Mouse (Mus musculus) heart, embryonic 15.5 days (tissue): Measurements from ENCODE around the gene Fhad1. TPM values are rescaled to one million over a fixed set of nuclear protein-coding genes. Genes with fewer than 3 reads are reported as not detected.
A peak's percentile ranks its signal among the peaks of the same experiment; 100 is the strongest.

Source experiments
- ATAC-seq: fragments of 200-750 bp; cut with Nextera tagmentation; replicated peaks from 2 replicates; pipeline ENCODE4 v1.8.0; 2017; ENCODE audit warnings: low read depth, moderate TSS enrichment; ENCODE audit not compliant: insufficient number of reproducible peaks, insufficient read depth, low FRiP score
- H3K27ac ChIP-seq: fragments of 300-500 bp; sonication (generic); 2 replicates; pipeline ENCODE4 v1.5.1; 2015; ENCODE audit warnings: mild to moderate bottlenecking, inconsistent platforms
- H3K27me3 ChIP-seq: fragments of 300-500 bp; sonication (generic); 2 replicates; pipeline ENCODE4 v1.6.1; 2015; ENCODE audit warnings: inconsistent platforms
- H3K36me3 ChIP-seq: fragments of 300-500 bp; sonication (generic); 2 replicates; pipeline ENCODE4 v1.6.1; 2015; ENCODE audit warnings: mild to moderate bottlenecking, inconsistent platforms
- H3K4me1 ChIP-seq: fragments of 300-500 bp; sonication (generic); replicated peaks from 2 replicates; pipeline ENCODE4 v1.6.1; 2015; ENCODE audit warnings: inconsistent platforms
- H3K4me2 ChIP-seq: fragments of 300-500 bp; sonication (generic); 2 replicates; pipeline ENCODE4 v1.6.1; 2015; ENCODE audit warnings: inconsistent platforms, mild to moderate bottlenecking, moderate library complexity
- H3K4me3 ChIP-seq: fragments of 300-500 bp; sonication (generic); 2 replicates; pipeline ENCODE4 v1.5.1; 2015; ENCODE audit warnings: mild to moderate bottlenecking, inconsistent platforms
- H3K9ac ChIP-seq: fragments of 300-500 bp; sonication (generic); 2 replicates; pipeline ENCODE4 v1.6.1; 2015; ENCODE audit warnings: mild to moderate bottlenecking, inconsistent platforms
- H3K9me3 ChIP-seq: fragments of 300-500 bp; sonication (generic); replicated peaks from 2 replicates; pipeline ENCODE4 v1.6.1; 2016; ENCODE audit warnings: inconsistent platforms
- WGBS: fragments of 180-500 bp; shearing (Covaris S2); methylation state at CpG from one replicate; pipeline ENCODE4 v1.1.7; 2015; ENCODE audit warnings: mixed read lengths; 5-methylcytosine and 5-hydroxymethylcytosine counted together
- polyA plus RNA-seq: library from polyadenylated mRNA; unstranded; fragments of >200 nt; fragmentation: Nextera tagmentation; extraction: Ambion mirVana; gene quantifications from 2 replicates; pipeline ENCODE4 v1.2.1, GENCODE M21; 2015

The Fhad1 gene
- polyA plus RNA-seq, 1 experiment from 2014 or later: 2.7 TPM

DNA sequence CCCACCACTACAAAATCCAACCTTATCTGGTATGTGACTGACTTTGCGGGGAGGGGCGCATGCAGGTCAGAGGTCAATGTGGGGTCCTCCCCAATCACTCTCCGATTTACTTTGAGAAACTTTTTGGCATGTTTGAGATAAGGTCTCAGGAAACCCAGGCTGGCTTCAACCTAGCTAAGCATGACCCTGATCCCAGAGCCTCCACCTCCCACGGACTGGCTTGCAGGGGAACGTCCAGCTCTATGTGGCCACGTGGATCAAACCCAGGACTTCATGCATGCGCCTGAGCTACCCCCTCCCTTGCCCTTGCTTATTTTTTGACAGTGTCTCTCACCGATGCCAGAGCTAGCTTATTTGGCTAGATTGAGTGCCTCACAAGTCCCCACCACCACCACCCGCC is 61.6 kb downstream of the Fhad1 start:
- Histone ChIP-seq H3K36me3 (no peaks in the 10 kb centered on the region), H3K27me3 (no peaks in the 10 kb centered on the region), H3K9me3 (no peaks in the 10 kb centered on the region), H3K27ac (peak overlapping the region; percentile 67), H3K4me3 (no peak overlapping the region), H3K4me1 (peaks cover 24% of the 10 kb centered on the region), H3K4me2 (no peak overlapping the region), H3K9ac (no peak overlapping the region)
- 39% methylated on average over 9 of the region's 9 CpGs for WGBS
- no peak for ATAC-seq

DNA sequence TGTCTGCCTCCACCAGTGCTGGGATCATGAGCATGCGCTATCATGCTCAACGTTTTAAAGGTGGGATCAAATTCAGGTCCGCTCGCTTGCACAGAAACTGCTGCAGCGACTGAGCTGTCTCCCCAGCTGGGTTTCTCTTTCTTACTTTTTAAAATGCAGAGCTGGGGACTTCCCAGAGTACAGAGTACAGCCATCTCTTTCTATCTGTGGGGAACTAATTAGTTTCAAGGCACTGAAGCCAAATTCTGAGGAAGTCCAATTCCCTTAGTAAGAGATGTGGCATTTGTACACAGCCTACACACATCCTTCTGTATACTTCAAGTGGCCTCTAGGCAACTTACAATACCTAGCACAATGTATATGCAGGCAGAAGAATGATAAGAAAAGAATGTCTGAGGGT is 62.1 kb downstream of the Fhad1 start:
- H3K27me3 ChIP-seq: no peaks in the 10 kb centered on the region
- no peak for ATAC-seq
- 40% methylated on average over 5 of the region's 5 CpGs for WGBS
- peak overlapping the region; percentile 24; the same call in 1 of the 2 replicates for H3K4me2 ChIP-seq
- no peaks in the 10 kb centered on the region for H3K9me3 ChIP-seq
- peak overlapping the region; percentile 67 for H3K27ac ChIP-seq
- no peak overlapping the region for H3K4me3 ChIP-seq
- peaks cover 23% of the 10 kb centered on the region for H3K4me1 ChIP-seq
- H3K9ac ChIP-seq: peak overlapping the region; percentile 10; the same call in 1 of the 2 replicates
- H3K36me3 ChIP-seq: no peaks in the 10 kb centered on the region

DNA sequence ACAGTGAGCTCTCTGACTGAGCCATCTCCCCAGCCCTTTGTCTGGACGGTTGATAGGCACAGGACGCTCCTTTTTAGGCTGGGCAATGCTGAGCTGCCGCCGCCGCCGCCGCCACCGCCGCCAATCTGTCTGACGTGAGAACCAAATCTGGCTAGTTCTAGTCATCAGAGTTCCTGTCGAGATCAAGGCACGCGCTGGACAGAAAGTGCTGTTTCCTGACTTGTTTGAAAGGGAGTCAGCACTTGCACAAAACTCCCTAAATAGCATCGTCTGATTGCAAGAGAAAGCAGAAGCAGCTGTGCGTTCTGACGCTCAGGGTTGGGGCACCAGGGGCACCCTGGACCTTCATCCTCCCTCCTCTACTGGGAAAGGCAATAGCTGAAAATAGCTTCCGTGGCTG is 62.8 kb downstream of the Fhad1 start:
- Histone ChIP-seq H3K27me3 (no peaks in the 10 kb centered on the region), H3K4me2 (peak overlapping the region; percentile 24; the same call in 1 of the 2 replicates), H3K9me3 (no peaks in the 10 kb centered on the region), H3K9ac (no peak overlapping the region), H3K4me1 (peaks cover 23% of the 10 kb centered on the region), H3K27ac (peak overlapping the region; percentile 67), H3K4me3 (no peak overlapping the region), H3K36me3 (no peaks in the 10 kb centered on the region)
- 27% methylated on average over 17 of the region's 17 CpGs for WGBS
- peak; percentile 29; the same call in 1 of the 2 replicates for ATAC-seq

DNA sequence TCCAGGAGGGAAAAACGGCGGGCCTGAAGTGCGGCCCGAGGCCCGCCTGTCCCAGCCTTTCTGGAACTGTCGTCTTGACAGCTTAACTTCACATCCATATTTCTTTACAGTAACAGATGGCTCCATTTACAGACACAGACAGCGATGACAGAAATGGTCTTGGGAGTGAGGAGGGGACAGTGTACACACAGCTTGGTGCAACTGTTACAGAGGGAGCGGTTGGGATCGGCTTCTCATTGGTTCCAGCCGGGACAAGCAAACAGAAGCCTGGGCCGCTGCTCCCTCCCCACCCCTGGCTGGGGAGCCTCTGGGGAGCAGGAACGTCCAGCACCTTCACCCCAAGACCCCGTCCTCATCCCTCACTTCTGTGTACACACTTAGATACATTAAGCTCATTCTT is 65.4 kb downstream of the Fhad1 start:
- Histone ChIP-seq H3K4me1 (peaks cover 23% of the 10 kb centered on the region), H3K9ac (no peak overlapping the region), H3K4me3 (no peak overlapping the region), H3K4me2 (no peak overlapping the region), H3K27ac (0 out of 2 replicates have a peak overlapping the region, but pooled peaks have one; percentile 15), H3K27me3 (no peaks in the 10 kb centered on the region), H3K9me3 (no peaks in the 10 kb centered on the region), H3K36me3 (no peaks in the 10 kb centered on the region)
- ATAC-seq: no peak
- WGBS: 61% methylated on average over 13 of the region's 13 CpGs

DNA sequence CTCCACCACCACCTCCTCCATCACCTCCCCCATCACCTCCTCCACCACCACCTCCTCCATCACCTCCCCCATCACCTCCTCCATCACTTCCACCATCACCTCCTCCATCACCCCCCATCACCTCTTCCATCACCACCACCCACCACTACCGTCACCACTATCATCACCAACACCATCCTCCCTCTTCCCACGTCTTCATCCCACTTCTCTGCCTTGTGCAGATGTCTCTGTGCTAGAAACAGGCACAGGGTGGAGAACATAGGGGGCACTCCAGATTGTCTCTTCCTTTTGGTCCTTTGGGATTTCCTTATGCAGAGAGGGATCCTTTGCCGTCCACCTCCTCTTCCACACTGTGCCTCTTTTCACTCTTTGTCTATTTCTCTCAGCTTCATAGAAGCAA is 66.1 kb downstream of the Fhad1 start:
- H3K27ac ChIP-seq: 0 out of 2 replicates have a peak overlapping the region, but pooled peaks have one; percentile 15
- no peak overlapping the region for H3K4me2 ChIP-seq
- no peak for ATAC-seq
- H3K4me3 ChIP-seq: no peak overlapping the region
- no peaks in the 10 kb centered on the region for H3K36me3 ChIP-seq
- 77% methylated on average over 3 of the region's 3 CpGs for WGBS
- H3K4me1 ChIP-seq: peaks cover 23% of the 10 kb centered on the region
- H3K27me3 ChIP-seq: no peaks in the 10 kb centered on the region
- H3K9ac ChIP-seq: no peak overlapping the region
- H3K9me3 ChIP-seq: no peaks in the 10 kb centered on the region

DNA sequence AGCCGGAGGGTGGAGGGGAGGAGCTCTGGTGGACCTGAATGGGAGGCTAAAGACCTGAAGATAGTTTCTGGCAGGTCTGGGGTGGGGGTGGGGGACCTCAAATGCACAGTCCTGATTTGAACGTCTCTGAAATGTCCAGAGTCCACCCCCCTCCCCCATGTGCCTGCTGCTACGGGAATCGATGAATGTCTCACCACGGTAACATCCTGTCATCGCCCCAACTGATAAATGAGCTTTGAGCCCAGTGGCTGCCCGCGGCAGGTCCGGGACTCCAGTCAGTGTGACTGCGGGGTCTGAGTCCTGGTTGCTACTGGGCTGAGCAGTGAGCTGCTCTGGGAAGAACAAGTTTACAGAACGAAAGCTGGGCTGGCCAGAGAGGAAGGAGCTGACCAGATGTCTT is 72.5 kb downstream of the Fhad1 start:
- H3K4me2 ChIP-seq: no peak overlapping the region
- ATAC-seq: no peak

DNA sequence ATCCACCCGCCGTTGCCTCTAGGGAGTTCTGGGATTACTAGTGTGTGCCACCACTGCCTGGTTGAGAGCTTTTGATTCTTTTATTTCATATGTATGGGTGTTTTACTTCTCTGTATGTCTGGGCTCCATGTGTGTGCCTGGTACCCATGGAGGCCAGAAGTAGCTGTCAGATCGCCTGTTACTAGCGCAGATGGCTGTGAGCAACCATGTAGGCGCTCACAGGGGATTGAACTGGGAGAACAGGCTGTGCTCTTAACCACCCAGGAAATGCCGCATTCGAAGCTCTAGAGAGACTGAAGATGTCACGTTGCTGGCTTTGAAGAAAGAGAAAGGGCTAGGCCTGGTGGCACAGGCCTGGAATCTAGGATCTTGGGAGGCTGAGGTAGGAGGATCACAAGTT is 73.6 kb downstream of the Fhad1 start:
- H3K27ac ChIP-seq: no peak overlapping the region
- no peaks in the 10 kb centered on the region for H3K27me3 ChIP-seq
- no peaks in the 10 kb centered on the region for H3K36me3 ChIP-seq
- WGBS: 85% methylated on average over 8 of the region's 8 CpGs
- H3K4me1 ChIP-seq: peaks cover 7% of the 10 kb centered on the region; the same call in 1 of the 2 replicates
- no peak overlapping the region for H3K4me3 ChIP-seq
- no peak overlapping the region for H3K4me2 ChIP-seq
- no peak for ATAC-seq
- no peak overlapping the region for H3K9ac ChIP-seq
- H3K9me3 ChIP-seq: no peaks in the 10 kb centered on the region

More for the DNA sequence above, 72.5 kb downstream of the Fhad1 start:
- no peaks in the 10 kb centered on the region for H3K36me3 ChIP-seq
- no peak overlapping the region for H3K4me3 ChIP-seq
- no peaks in the 10 kb centered on the region for H3K27me3 ChIP-seq
- H3K27ac ChIP-seq: no peak overlapping the region
- no peak overlapping the region for H3K9ac ChIP-seq
- no peaks in the 10 kb centered on the region for H3K9me3 ChIP-seq
- WGBS: 15% methylated on average over 11 of the region's 11 CpGs
- peaks cover 7% of the 10 kb centered on the region; the same call in 1 of the 2 replicates for H3K4me1 ChIP-seq

DNA sequence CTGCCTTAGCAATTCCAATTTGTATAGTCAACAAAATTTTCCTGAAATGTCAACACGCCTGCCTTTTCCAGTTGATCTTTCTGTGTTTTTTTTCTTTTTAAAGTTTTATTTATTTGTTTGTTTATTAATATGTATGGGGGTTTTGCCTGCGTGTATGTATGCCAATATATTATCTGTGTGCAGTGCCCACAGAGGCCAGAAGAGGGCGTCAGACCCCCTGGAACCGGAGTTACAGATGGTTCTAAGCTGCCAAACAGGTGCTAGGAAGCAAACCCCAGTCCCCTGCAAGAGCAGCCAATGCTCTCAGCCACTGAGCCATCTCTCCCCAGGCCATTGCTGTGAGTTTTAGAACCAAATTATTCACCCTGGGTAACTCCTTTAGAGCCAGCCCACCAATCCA is 76.3 kb downstream of the Fhad1 start:
- no peak for ATAC-seq
- no peak overlapping the region for H3K27ac ChIP-seq
- peaks cover 7% of the 10 kb centered on the region; the same call in 1 of the 2 replicates for H3K4me1 ChIP-seq
- H3K9me3 ChIP-seq: no peaks in the 10 kb centered on the region
- H3K27me3 ChIP-seq: no peaks in the 10 kb centered on the region
- H3K4me3 ChIP-seq: no peak overlapping the region
- no peak overlapping the region for H3K9ac ChIP-seq
- no peaks in the 10 kb centered on the region for H3K36me3 ChIP-seq
- H3K4me2 ChIP-seq: no peak overlapping the region
- 78% methylated on average over 4 of the region's 4 CpGs for WGBS

DNA sequence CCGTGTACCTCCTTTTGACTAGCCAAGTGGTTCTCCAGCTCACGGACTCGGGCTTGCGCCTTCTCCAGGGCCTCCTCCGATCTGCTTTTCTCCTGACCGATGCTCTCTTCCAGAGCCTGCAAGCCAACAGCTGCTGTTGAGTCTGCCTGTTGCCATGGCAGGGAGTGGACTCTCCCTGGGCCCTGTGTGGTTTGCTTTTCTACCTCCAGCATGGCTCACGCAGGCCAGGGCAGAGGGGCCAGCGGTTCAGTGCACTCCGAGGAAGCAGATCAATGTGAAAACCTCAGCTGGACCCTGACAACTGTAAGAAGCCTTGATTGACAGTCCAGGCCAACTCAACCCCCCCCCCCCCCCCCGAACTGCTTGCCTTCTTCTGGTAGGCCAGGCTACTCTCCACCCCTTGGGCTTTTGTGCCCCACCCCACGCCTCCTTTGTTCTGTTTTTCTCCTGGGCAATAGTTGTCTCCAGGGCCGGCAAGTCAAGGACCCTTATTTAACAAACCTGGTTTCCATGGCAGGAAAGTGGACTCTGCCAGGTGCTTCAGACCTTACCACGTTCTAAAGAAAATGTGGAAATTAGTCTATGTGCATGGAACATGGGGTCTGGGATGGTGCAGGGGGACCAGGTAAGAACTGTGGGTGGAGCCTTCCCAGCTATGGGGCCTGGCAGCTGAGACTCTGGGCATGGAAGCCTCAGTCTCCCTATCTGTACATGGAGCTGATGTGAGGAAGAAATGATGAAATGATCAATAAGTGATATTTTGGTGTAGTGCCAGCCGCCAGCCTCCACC is 81.9 kb downstream of the Fhad1 start:
- Histone ChIP-seq H3K4me3 (no peak overlapping the region), H3K27ac (no peak overlapping the region), H3K9me3 (no peaks in the 10 kb centered on the region), H3K36me3 (no peaks in the 10 kb centered on the region), H3K9ac (no peak overlapping the region), H3K4me1 (0 out of 2 replicates have a peak, but pooled peaks cover 3% of the 10 kb centered on the region), H3K27me3 (no peaks in the 10 kb centered on the region), H3K4me2 (no peak overlapping the region)
- 66% methylated on average over 14 of the region's 14 CpGs for WGBS
- no peak for ATAC-seq

DNA sequence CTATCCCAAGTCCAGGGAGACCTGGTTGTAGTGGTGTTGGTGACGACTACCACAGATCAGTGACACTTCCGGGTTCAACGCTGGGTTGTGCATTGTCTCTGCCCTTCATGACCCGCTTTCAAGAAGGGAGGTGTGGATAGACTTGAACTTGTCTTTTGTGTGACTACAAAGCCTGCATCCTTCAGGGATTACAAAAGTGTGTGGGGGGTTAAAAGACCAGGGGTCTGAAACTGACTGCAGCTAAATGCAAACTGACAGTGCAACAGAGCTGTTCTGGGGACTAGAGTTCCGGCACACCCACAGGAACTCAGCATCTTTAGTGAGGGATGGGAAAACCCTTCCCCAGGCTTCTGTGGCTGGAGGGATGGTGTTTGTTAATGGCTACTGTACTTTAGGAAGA is 83.4 kb downstream of the Fhad1 start:
- ATAC-seq: no peak
- Histone ChIP-seq H3K4me1 (0 out of 2 replicates have a peak, but pooled peaks cover 3% of the 10 kb centered on the region), H3K4me3 (no peak overlapping the region), H3K27me3 (no peaks in the 10 kb centered on the region), H3K9ac (no peak overlapping the region), H3K4me2 (no peak overlapping the region), H3K27ac (no peak overlapping the region), H3K9me3 (no peaks in the 10 kb centered on the region), H3K36me3 (no peaks in the 10 kb centered on the region)
- 70% methylated on average over 5 of the region's 5 CpGs for WGBS

DNA sequence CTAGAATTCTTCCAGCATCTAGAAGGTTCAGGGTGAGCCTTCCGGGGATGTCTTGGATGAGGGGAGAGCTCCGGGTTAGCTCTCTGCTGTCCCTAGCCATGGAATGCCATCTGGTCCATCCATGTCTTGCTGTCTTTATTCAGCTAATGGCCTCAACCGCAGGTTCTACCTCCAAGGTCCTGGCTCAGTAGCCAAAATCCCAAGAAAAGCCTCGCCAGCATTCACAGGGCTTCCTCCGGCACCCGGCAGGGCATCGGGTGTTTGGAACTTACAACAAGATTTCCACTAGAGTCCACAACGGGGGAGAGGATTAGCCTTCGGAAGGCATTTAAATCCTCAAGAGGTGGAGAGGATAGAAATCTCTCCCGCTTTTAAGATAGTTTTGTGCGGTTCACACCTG is 84.9 kb downstream of the Fhad1 start:
- Histone ChIP-seq H3K9me3 (no peaks in the 10 kb centered on the region), H3K4me2 (no peak overlapping the region), H3K27me3 (no peaks in the 10 kb centered on the region), H3K4me3 (no peak overlapping the region), H3K9ac (no peak overlapping the region), H3K36me3 (no peaks in the 10 kb centered on the region), H3K4me1 (0 out of 2 replicates have a peak, but pooled peaks cover 3% of the 10 kb centered on the region), H3K27ac (no peak overlapping the region)
- WGBS: 81% methylated on average over 11 of the region's 11 CpGs
- no peak for ATAC-seq

DNA sequence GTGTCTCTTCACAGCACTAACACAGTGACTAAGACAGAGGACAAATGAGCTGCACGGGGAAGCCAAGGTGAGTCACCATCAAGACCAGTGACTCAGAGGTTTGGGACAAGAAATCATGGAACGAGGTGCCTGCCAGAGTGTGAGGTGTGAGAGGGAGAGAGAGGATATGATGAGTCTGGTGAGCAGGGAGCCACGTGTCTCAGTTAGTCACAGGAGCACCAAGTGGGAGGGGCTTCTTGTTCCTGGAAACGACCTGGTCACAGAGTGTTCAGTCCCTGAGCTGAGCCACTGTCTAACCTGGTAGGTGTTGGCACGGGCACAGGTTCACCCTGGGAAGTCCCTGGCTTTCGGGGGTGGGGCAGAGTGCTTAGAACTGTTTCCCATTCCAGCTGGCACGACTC is 86.0 kb downstream of the Fhad1 start:
- Histone ChIP-seq H3K27me3 (no peaks in the 10 kb centered on the region), H3K9me3 (no peaks in the 10 kb centered on the region), H3K9ac (no peak overlapping the region), H3K27ac (no peak overlapping the region), H3K4me1 (peaks cover 7% of the 10 kb centered on the region; the same call in 1 of the 2 replicates), H3K4me3 (no peak overlapping the region), H3K36me3 (no peaks in the 10 kb centered on the region), H3K4me2 (no peak overlapping the region)
- 50% methylated on average over 7 of the region's 7 CpGs for WGBS
- no peak for ATAC-seq
